Mouse (Mus musculus) MEL (cell line): ENCODE data around the gene Rab30.

ENCODE experiments used
- CTCF ChIP-seq, 3 experiments: IDR thresholded peaks in 2 of 3; conservative IDR thresholded peaks in 1 of 3; 2 replicates each; pipeline ENCODE4 v1.5.1; 2011 to 2012; ENCODE audit warnings: low read length in 3 of 3, low read depth in 2 of 3, mild to moderate bottlenecking in 2 of 3, improper control_type of control experiment in 1 of 3, inconsistent platforms in 1 of 3, mixed read lengths in 1 of 3, moderate library complexity in 1 of 3; ENCODE audit not compliant: control insufficient read depth in 1 of 3, insufficient read depth in 1 of 3, poor library complexity in 1 of 3, severe bottlenecking in 1 of 3
- EP300 ChIP-seq, 2 experiments: IDR thresholded peaks; 2 replicates each; pipeline ENCODE4 v1.6.1; 2011; ENCODE audit warnings: improper control_type of control experiment in 2 of 2, low read length in 2 of 2, low read depth in 1 of 2, mild to moderate bottlenecking in 1 of 2
- KAT2A ChIP-seq: conservative IDR thresholded peaks from 2 replicates; pipeline ENCODE4 v1.6.1; 2012; ENCODE audit warnings: low read depth, low read length, improper control_type of control experiment, inconsistent platforms
- MAZ ChIP-seq: IDR thresholded peaks from 2 replicates; pipeline ENCODE4 v1.6.1; 2012; ENCODE audit warnings: low read depth, mild to moderate bottlenecking, inconsistent platforms, low read length, improper control_type of control experiment
- MYC ChIP-seq: IDR thresholded peaks from 2 replicates; pipeline ENCODE4 v1.6.1; 2011; ENCODE audit warnings: low read depth, mild to moderate bottlenecking, low read length, improper control_type of control experiment, moderate library complexity
- NELFE ChIP-seq: IDR thresholded peaks from 2 replicates; pipeline ENCODE4 v1.6.1; 2011; ENCODE audit warnings: low read depth, low read length, improper control_type of control experiment
- POLR2AphosphoS5 ChIP-seq: IDR thresholded peaks from 2 replicates; pipeline ENCODE4 v1.6.1; 2012; ENCODE audit warnings: low read depth, borderline replicate concordance, mild to moderate bottlenecking, inconsistent platforms, low read length, moderate library complexity, mixed read lengths
- TCF12 ChIP-seq: IDR thresholded peaks from 2 replicates; pipeline ENCODE4 v1.6.1; 2014; ENCODE audit warnings: low read depth, mild to moderate bottlenecking, inconsistent platforms, low read length, improper control_type of control experiment, moderate library complexity

DNA sequence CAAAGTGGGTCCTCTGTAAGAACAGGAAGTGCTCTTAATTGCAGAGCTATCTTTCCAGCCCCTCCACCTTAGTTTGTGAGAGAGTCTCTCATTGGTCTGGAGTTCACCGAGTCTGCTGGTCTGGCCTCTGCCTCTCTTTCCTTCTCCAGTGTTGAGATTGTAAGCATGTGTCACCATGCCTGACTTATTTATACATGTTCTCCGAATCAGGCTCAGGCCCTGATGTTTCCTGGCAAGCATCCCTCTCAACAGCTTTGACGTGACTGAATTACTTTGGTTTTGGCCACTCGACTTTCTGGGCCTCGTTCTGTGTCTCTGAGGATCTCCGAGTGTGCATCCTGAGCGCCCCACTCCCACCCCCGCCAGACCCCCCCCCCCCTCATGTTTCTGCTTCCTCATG, 55.4 kb downstream of the Rab30 start:
- TF ChIP-seq TCF12 = no peak
- TF ChIP-seq MYC = no peak
- no peak for TF ChIP-seq POLR2AphosphoS5
- TF ChIP-seq NELFE = no peak
- TF ChIP-seq EP300 (IDR thresholded peaks at IDR 0.05; ENCODE audit: low read depth in 1 of 2, low read length in 2 of 2) = no peak
- no peak for TF ChIP-seq KAT2A
- no peak for TF ChIP-seq CTCF (IDR thresholded peaks at IDR 0.05 in 2 of 3, conservative IDR thresholded peaks at IDR 0.05 in 1 of 3; ENCODE audit: control insufficient read depth in 1 of 3, insufficient read depth in 1 of 3, low read depth in 2 of 3, low read length in 3 of 3, poor library complexity in 1 of 3, severe bottlenecking in 1 of 3)
- TF ChIP-seq MAZ = no peak
